Comparison of ENCODE assay signal across 9 mouse cellular contexts in the genomic region with DNA sequence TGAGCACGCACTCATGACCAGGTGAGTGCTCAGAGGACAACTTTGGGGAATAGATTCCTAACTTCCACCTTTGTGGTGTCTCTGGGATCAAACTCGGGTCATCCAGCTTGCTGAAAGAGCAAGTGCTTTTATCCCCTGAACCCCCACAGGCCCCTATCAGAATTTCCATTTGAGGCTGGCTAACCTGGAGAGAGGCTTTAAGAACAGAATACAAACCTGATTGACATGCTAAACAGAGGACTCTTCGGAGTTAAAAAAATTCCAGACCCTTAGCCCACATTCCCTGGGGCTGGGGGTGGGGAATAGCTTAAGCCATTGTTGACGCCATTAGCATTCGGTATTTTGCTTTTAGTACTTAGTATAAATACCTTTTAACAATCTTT. TPM values are rescaled to one million over a fixed set of nuclear protein-coding genes. Genes with fewer than 3 reads are reported as not detected.
DNase-seq lines count a peak whose midpoint lies in the region; ATAC-seq and TF ChIP-seq lines count a peak whose summit lies in the region.
"Had no signal": no experiment of that assay in that cellular context is flagged by ENCODE, and none has a peak within 500 bp of the region (broad histone marks: within the 10 kb centered on the region; RNA-seq: fewer than 3 reads in every experiment).

No protein-coding gene starts in this region.

- no peak for ATAC-seq in forebrain, embryonic 14.5 days
- ATAC-seq in liver, embryonic 14.5 days (ENCODE audit: insufficient read depth): no peak

- H3K9me3 ChIP-seq in ES-Bruce4 (replicated peaks; ENCODE audit: control insufficient read depth, insufficient read depth, low read length, poor library complexity, severe bottlenecking): no peaks in the 10 kb centered on the region
- no peaks in the 10 kb centered on the region for H3K9me3 ChIP-seq in forebrain, embryonic 14.5 days (replicated peaks; ENCODE audit: control insufficient read depth, low read length)
- no peaks in the 10 kb centered on the region for H3K9me3 ChIP-seq in liver, embryonic 14.5 days (ENCODE audit: control insufficient read depth, low read length)

- H3K27ac ChIP-seq in ES-Bruce4 (ENCODE audit: insufficient read depth, low read length): peak overlapping the region; percentile 99
- H3K27ac ChIP-seq in forebrain, embryonic 14.5 days (ENCODE audit: low read depth, low read length): no peak overlapping the region
- H3K27ac ChIP-seq in liver, embryonic 14.5 days: no peak overlapping the region
- H3K27ac ChIP-seq in thymus, adult 2 months (ENCODE audit: control insufficient read depth, insufficient read depth, low read length): no peak overlapping the region

- H3K4me1 ChIP-seq in ES-Bruce4 (ENCODE audit: control insufficient read depth, insufficient read depth, low read length): peaks cover 11% of the 10 kb centered on the region
- peaks cover 14% of the 10 kb centered on the region for H3K4me1 ChIP-seq in forebrain, embryonic 14.5 days (ENCODE audit: control insufficient read depth, insufficient read depth, low read length)
- peaks cover 24 to 26% of the 10 kb centered on the region in 2 experiments for H3K4me1 ChIP-seq in liver, embryonic 14.5 days (replicated peaks; ENCODE audit: control insufficient read depth in 2 of 2, insufficient read depth in 2 of 2, low read length in 1 of 2)
- peaks cover 7% of the 10 kb centered on the region for H3K4me1 ChIP-seq in thymus, adult 2 months (replicated peaks; ENCODE audit: control insufficient read depth, insufficient read depth, low read length)

- H3K4me2 ChIP-seq in forebrain, embryonic 14.5 days (ENCODE audit: low read length): peak overlapping the region; percentile 65
- H3K4me2 ChIP-seq in liver, embryonic 14.5 days (ENCODE audit: low read depth): peak overlapping the region; percentile 92

- H3K27me3 ChIP-seq in ES-Bruce4 (ENCODE audit: control insufficient read depth, insufficient read depth, low read length, poor library complexity, severe bottlenecking): no peaks in the 10 kb centered on the region
- no peaks in the 10 kb centered on the region for H3K27me3 ChIP-seq in forebrain, embryonic 14.5 days (replicated peaks; ENCODE audit: control insufficient read depth, insufficient read depth, low read length)
- H3K27me3 ChIP-seq in liver, embryonic 14.5 days (ENCODE audit: control insufficient read depth, insufficient read depth, low read length): no peaks in the 10 kb centered on the region
- no peaks in the 10 kb centered on the region for H3K27me3 ChIP-seq in thymus, adult 2 months (ENCODE audit: control insufficient read depth, insufficient read depth, low read length)

- TF ChIP-seq CTCF in ES-Bruce4 (IDR thresholded peaks at IDR 0.05; ENCODE audit: low read depth, low read length): no peak
- no peak for TF ChIP-seq CTCF in liver, embryonic 14.5 days (IDR thresholded peaks at IDR 0.05; ENCODE audit: low read depth)
- no peak for TF ChIP-seq CTCF in thymus, adult 2 months (IDR thresholded peaks at IDR 0.05; ENCODE audit: borderline replicate concordance, control insufficient read depth, extremely low read depth, insufficient read depth, low read length, poor library complexity)

- DNase-seq in heart, adult 11 months: peak; percentile 81
- DNase-seq in heart, postnatal 10 days: no peak
- no peak for DNase-seq in forebrain, embryonic 14.5 days (ENCODE audit: low spot score)
- no peak for DNase-seq in liver, embryonic 14.5 days (ENCODE audit: low read depth in 3 of 3, low spot score in 3 of 3)
- no peak for DNase-seq in adrenal gland, postnatal 10 days
- DNase-seq in retina, postnatal 1 day: no peak
- no peak for DNase-seq in thymus, adult 2 months
- DNase-seq: right cerebral cortex, postnatal 14 days had no signal

- intact Hi-C loops in heart, postnatal 10 days (cut with DNase I): loop anchor here (2.0 to 5.0 kb wide), 3 partner anchors 25 to 73 kb away; a partner anchor contains a TSS

- TF ChIP-seq EP300 in ES-Bruce4 (IDR thresholded peaks at IDR 0.05; ENCODE audit: insufficient read depth, low read depth, low read length): peak; percentile 87
- no peak for TF ChIP-seq EP300 in liver, embryonic 14.5 days (IDR thresholded peaks at IDR 0.05; ENCODE audit: low read depth)

- H3K4me3 ChIP-seq in ES-Bruce4 (ENCODE audit: low read depth, low read length): peak overlapping the region; percentile 89
- H3K4me3 ChIP-seq in forebrain, embryonic 14.5 days (ENCODE audit: low read depth, low read length): no peak overlapping the region
- peak overlapping the region; percentile 94 to 96; a peak in 3 of 4 replicates for H3K4me3 ChIP-seq in liver, embryonic 14.5 days (ENCODE audit: insufficient read depth in 1 of 2, low read depth in 2 of 2, low read length in 2 of 2)
- no peak overlapping the region for H3K4me3 ChIP-seq in thymus, adult 2 months (ENCODE audit: control insufficient read depth, insufficient read depth, low read length)

- peak overlapping the region; percentile 95 for H3K9ac ChIP-seq in ES-Bruce4 (ENCODE audit: low read depth, poor library complexity, severe bottlenecking)
- no peak overlapping the region for H3K9ac ChIP-seq in forebrain, embryonic 14.5 days (ENCODE audit: low read length)
- peak overlapping the region; percentile 99; the same call in 1 of the 2 replicates for H3K9ac ChIP-seq in liver, embryonic 14.5 days (replicated peaks)

- WGBS in forebrain, embryonic 14.5 days: 12% methylated on average over 5 of the region's 5 CpGs
- 58% methylated on average over 5 of the region's 5 CpGs for WGBS in liver, embryonic 14.5 days (ENCODE audit: insufficient replicate concordance)
- 81% methylated on average over 5 of the region's 5 CpGs for WGBS in thymus, adult 2 months

- no peak for TF ChIP-seq POLR2A in ES-Bruce4 (IDR thresholded peaks at IDR 0.05; ENCODE audit: insufficient read depth, low read length)
- TF ChIP-seq POLR2A in thymus, adult 2 months (IDR thresholded peaks at IDR 0.05; ENCODE audit: control insufficient read depth, extremely low read depth, insufficient read depth, low read length, poor library complexity): no peak

- H3K36me3 ChIP-seq in ES-Bruce4 (ENCODE audit: control insufficient read depth, insufficient read depth, low read length, poor library complexity, severe bottlenecking): peaks cover 2% of the 10 kb centered on the region; the same call in 1 of the 2 replicates
- peaks cover 2% of the 10 kb centered on the region for H3K36me3 ChIP-seq in forebrain, embryonic 14.5 days (ENCODE audit: control insufficient read depth, insufficient read depth, low read length)
- H3K36me3 ChIP-seq in liver, embryonic 14.5 days (replicated peaks; ENCODE audit: control insufficient read depth, insufficient read depth, low read depth): peaks cover 2% of the 10 kb centered on the region; the same call in 1 of the 2 replicates
- H3K36me3 ChIP-seq in thymus, adult 2 months (ENCODE audit: control insufficient read depth, insufficient read depth, low read length): no peaks in the 10 kb centered on the region

RNA-seq across cellular contexts. Expression of a gene that starts 1.4 kb away (rescaled TPM):
- total RNA-seq in heart, postnatal 10 days (2021): 10 to 100 TPM; 45.1 to 51.1 TPM
- polyA plus RNA-seq in ES-Bruce4 (2011; ENCODE audit: insufficient read depth, insufficient read length, low read depth, missing spikeins): 129 and 133 TPM in 2 replicates
- polyA plus RNA-seq in forebrain, embryonic 14.5 days (2014; fragmentation: Nextera tagmentation; extraction: Ambion mirVana): 66.5 and 68.0 TPM in 2 replicates
- polyA plus RNA-seq in liver, embryonic 14.5 days (2012; rRNA removed): 16.3 and 19.4 TPM in 2 replicates
- 23.6 and 26.7 TPM in 2 replicates for polyA plus RNA-seq in liver, embryonic 14.5 days (2014; fragmentation: Nextera tagmentation; extraction: Ambion mirVana)
- total RNA-seq in adrenal gland, postnatal 10 days (2021): 10 to 100 TPM; 52.0 to 63.0 TPM
- polyA plus RNA-seq in thymus, adult 2 months (2012; rRNA removed): 55.5 and 64.8 TPM in 2 replicates

RNA-seq across cellular contexts. Expression of a gene that starts 25.4 kb away (rescaled TPM):
- 10 to 100 TPM in 1 of 2 experiments, 1 to 10 TPM in 1; 9.1 to 14.0 TPM for total RNA-seq in heart, postnatal 10 days (2021)
- polyA plus RNA-seq in ES-Bruce4 (2011; ENCODE audit: insufficient read depth, insufficient read length, low read depth, missing spikeins): 32.4 and 36.2 TPM in 2 replicates
- 3.3 and 4.0 TPM in 2 replicates for polyA plus RNA-seq in forebrain, embryonic 14.5 days (2014; fragmentation: Nextera tagmentation; extraction: Ambion mirVana)
- polyA plus RNA-seq in liver, embryonic 14.5 days (2012; rRNA removed): 103 and 114 TPM in 2 replicates
- polyA plus RNA-seq in liver, embryonic 14.5 days (2014; fragmentation: Nextera tagmentation; extraction: Ambion mirVana): 71.6 and 80.9 TPM in 2 replicates
- 10 to 100 TPM; 21.6 to 25.9 TPM for total RNA-seq in adrenal gland, postnatal 10 days (2021)
- 204 and 224 TPM in 2 replicates for polyA plus RNA-seq in thymus, adult 2 months (2012; rRNA removed)

RNA-seq across cellular contexts. Expression of a gene that starts 50.1 kb away (rescaled TPM):
- not detected for total RNA-seq in heart, postnatal 10 days (2021)
- not detected in 2 replicates for polyA plus RNA-seq in ES-Bruce4 (2011; ENCODE audit: insufficient read depth, insufficient read length, low read depth, missing spikeins)
- polyA plus RNA-seq in forebrain, embryonic 14.5 days (2014; fragmentation: Nextera tagmentation; extraction: Ambion mirVana): not detected in 2 replicates
- 0.03 and 0.04 TPM in 2 replicates for polyA plus RNA-seq in liver, embryonic 14.5 days (2012; rRNA removed)
- 0.21 TPM in 1 of 2 replicates, not detected in the other for polyA plus RNA-seq in liver, embryonic 14.5 days (2014; fragmentation: Nextera tagmentation; extraction: Ambion mirVana)
- not detected for total RNA-seq in adrenal gland, postnatal 10 days (2021)
- polyA plus RNA-seq in thymus, adult 2 months (2012; rRNA removed): 0.40 and 0.50 TPM in 2 replicates

Comparison
In these comparisons a context has a peak if more than half of its experiments do, and no peak if none do; other contexts are left out.
1. H3K4me3 ChIP-seq: peak in ES-Bruce4 (single experiment) and liver, embryonic 14.5 days (2 of 2); none in forebrain, embryonic 14.5 days (single experiment) and thymus, adult 2 months (single experiment).